Mouse (Mus musculus): ENCODE data around the gene 1700010B08Rik.
"Not testable (repeated sequence)": the region's sequence is repeated elsewhere in the genome, so short reads cannot be mapped to it uniquely, and the experiment has no call there.

- not testable (repeated sequence) for TF ChIP-seq CTCF (conservative IDR thresholded peaks at IDR 0.05; ENCODE audit: low read length); NANOG (IDR thresholded peaks at IDR 0.05; ENCODE audit: borderline replicate concordance, low read length)
Measured at GRCm38 (mm10) chr2:173707626-173708025, 11.6 kb upstream of the 1700010B08Rik start.
